Mouse (Mus musculus): ENCODE results near the gene Usp47. TPM values are rescaled to one million over a fixed set of nuclear protein-coding genes. Genes with fewer than 3 reads are reported as not detected.

Gene Usp47
- polyA plus RNA-seq, 1 experiment from 2014 or later = 96.7 TPM

GRCm38 (mm10) chr7:112010976-112011375 is 12.3 kb upstream of the Usp47 start:
- Histone ChIP-seq H3K9ac (no peak overlapping the region), H3K4me3 (no peak overlapping the region), H3K27ac (no peak overlapping the region), H3K4me2 (replicated peaks) (no peak overlapping the region), H3K27me3 (no peaks in the 10 kb centered on the region), H3K9me3 (no peaks in the 10 kb centered on the region), H3K4me1 (no peaks in the 10 kb centered on the region), H3K36me3 (no peaks in the 10 kb centered on the region)
- WGBS = 70% methylated on average over 4 of the region's 4 CpGs
- no peak for ATAC-seq (ENCODE audit: insufficient number of reproducible peaks, insufficient read depth, low FRiP score, low TSS enrichment)

- Histone ChIP-seq H3K36me3 (no peaks in the 10 kb centered on the region), H3K27ac (no peak overlapping the region), H3K4me3 (no peak overlapping the region), H3K9me3 (no peaks in the 10 kb centered on the region), H3K9ac (no peak overlapping the region), H3K4me2 (replicated peaks) (no peak overlapping the region), H3K4me1 (no peaks in the 10 kb centered on the region), H3K27me3 (no peaks in the 10 kb centered on the region)
- no peak for ATAC-seq (ENCODE audit: insufficient number of reproducible peaks, insufficient read depth, low FRiP score, low TSS enrichment)
- WGBS = 67% methylated on average over 5 of the region's 5 CpGs
These were observed 11.2 kb upstream of the Usp47 start for GRCm38 (mm10) chr7:112012102-112012501.

- 78% methylated on average over 6 of the region's 6 CpGs for WGBS
- no peaks in the 10 kb centered on the region for H3K9me3 ChIP-seq
These were observed 10.6 kb upstream of the Usp47 start for GRCm38 (mm10) chr7:112012621-112013177.

GRCm38 (mm10) chr7:112014148-112014547 is 9.2 kb upstream of the Usp47 start:
- Histone ChIP-seq H3K9me3 (no peaks in the 10 kb centered on the region), H3K36me3 (no peaks in the 10 kb centered on the region), H3K4me2 (replicated peaks) (no peak overlapping the region), H3K27me3 (no peaks in the 10 kb centered on the region), H3K4me1 (no peaks in the 10 kb centered on the region), H3K9ac (no peak overlapping the region), H3K27ac (no peak overlapping the region), H3K4me3 (no peak overlapping the region)
- ATAC-seq (ENCODE audit: insufficient number of reproducible peaks, insufficient read depth, low FRiP score, low TSS enrichment) = no peak
- WGBS = 67% methylated on average over 2 of the region's 2 CpGs

More at GRCm38 (mm10) chr7:112012621-112013177, 10.6 kb upstream of the Usp47 start:
- Histone ChIP-seq H3K4me1 (no peaks in the 10 kb centered on the region), H3K27me3 (no peaks in the 10 kb centered on the region), H3K4me3 (no peak overlapping the region), H3K9ac (no peak overlapping the region), H3K36me3 (no peaks in the 10 kb centered on the region), H3K27ac (no peak overlapping the region), H3K4me2 (replicated peaks) (no peak overlapping the region)
- no peak for ATAC-seq (ENCODE audit: insufficient number of reproducible peaks, insufficient read depth, low FRiP score, low TSS enrichment)

GRCm38 (mm10) chr7:112022506-112023149 is 676 bp upstream of the Usp47 start:
- ATAC-seq (ENCODE audit: insufficient number of reproducible peaks, insufficient read depth, low FRiP score, low TSS enrichment) = peak; percentile 47
- WGBS = 16% methylated on average over 17 of the region's 17 CpGs
- H3K9ac ChIP-seq = peak overlapping the region; percentile 98

GRCm38 (mm10) chr7:112023601-112024445 is 519 bp downstream of the Usp47 start:
- Histone ChIP-seq H3K27ac (peak overlapping the region; percentile 99), H3K4me3 (peak overlapping the region; percentile 95), H3K4me1 (peaks cover 21% of the 10 kb centered on the region), H3K27me3 (no peaks in the 10 kb centered on the region), H3K9ac (peak overlapping the region; percentile 98), H3K4me2 (replicated peaks) (peak overlapping the region; percentile 63), H3K36me3 (no peaks in the 10 kb centered on the region), H3K9me3 (no peaks in the 10 kb centered on the region)
- ATAC-seq (ENCODE audit: insufficient number of reproducible peaks, insufficient read depth, low FRiP score, low TSS enrichment) = peak; percentile 70
- WGBS = under 1% methylated on average over 58 of the region's 58 CpGs

More at GRCm38 (mm10) chr7:112022506-112023149, 676 bp upstream of the Usp47 start:
- no peaks in the 10 kb centered on the region for H3K36me3 ChIP-seq
- H3K27me3 ChIP-seq = no peaks in the 10 kb centered on the region
- no peaks in the 10 kb centered on the region for H3K9me3 ChIP-seq
- H3K4me3 ChIP-seq = peak overlapping the region; percentile 95
- peak overlapping the region; percentile 63 for H3K4me2 ChIP-seq (replicated peaks)
- H3K27ac ChIP-seq = peak overlapping the region; percentile 99
- peaks cover 21% of the 10 kb centered on the region for H3K4me1 ChIP-seq

- ATAC-seq (ENCODE audit: insufficient number of reproducible peaks, insufficient read depth, low FRiP score, low TSS enrichment) = no peak
- 30% methylated on average over 7 of the region's 7 CpGs for WGBS
- Histone ChIP-seq H3K27ac (peak overlapping the region; percentile 99), H3K4me3 (peak overlapping the region; percentile 95), H3K4me1 (peaks cover 21% of the 10 kb centered on the region), H3K27me3 (no peaks in the 10 kb centered on the region), H3K9ac (peak overlapping the region; percentile 98), H3K4me2 (replicated peaks) (peak overlapping the region; percentile 63), H3K9me3 (no peaks in the 10 kb centered on the region), H3K36me3 (no peaks in the 10 kb centered on the region)
These were observed 1.1 kb downstream of the Usp47 start for GRCm38 (mm10) chr7:112024446-112024730.

- Histone ChIP-seq H3K27me3 (no peaks in the 10 kb centered on the region), H3K36me3 (no peaks in the 10 kb centered on the region), H3K27ac (no peak overlapping the region), H3K9me3 (no peaks in the 10 kb centered on the region), H3K4me3 (peak overlapping the region; percentile 95), H3K4me2 (replicated peaks) (peak overlapping the region; percentile 63), H3K4me1 (peaks cover 21% of the 10 kb centered on the region), H3K9ac (peak overlapping the region; percentile 98; the same call in 1 of the 2 replicates)
- ATAC-seq (ENCODE audit: insufficient number of reproducible peaks, insufficient read depth, low FRiP score, low TSS enrichment) = no peak
- WGBS = 16% methylated on average over 5 of the region's 5 CpGs
These were observed 1.6 kb downstream of the Usp47 start for GRCm38 (mm10) chr7:112024856-112025255.

- Histone ChIP-seq H3K4me3 (no peak overlapping the region), H3K9ac (no peak overlapping the region), H3K4me2 (replicated peaks) (no peak overlapping the region), H3K36me3 (no peaks in the 10 kb centered on the region), H3K9me3 (no peaks in the 10 kb centered on the region), H3K27ac (no peak overlapping the region), H3K4me1 (peaks cover 12% of the 10 kb centered on the region), H3K27me3 (no peaks in the 10 kb centered on the region)
- 88% methylated on average over 1 of the region's 1 CpGs for WGBS
- no peak for ATAC-seq (ENCODE audit: insufficient number of reproducible peaks, insufficient read depth, low FRiP score, low TSS enrichment)
These were observed 7.3 kb downstream of the Usp47 start for GRCm38 (mm10) chr7:112030594-112030993.

- no peak for ATAC-seq (ENCODE audit: insufficient number of reproducible peaks, insufficient read depth, low FRiP score, low TSS enrichment)
- Histone ChIP-seq H3K4me2 (replicated peaks) (no peak overlapping the region), H3K27ac (0 out of 2 replicates have a peak overlapping the region, but pooled peaks have one; percentile 23), H3K9me3 (no peaks in the 10 kb centered on the region), H3K36me3 (no peaks in the 10 kb centered on the region), H3K4me3 (no peak overlapping the region), H3K27me3 (no peaks in the 10 kb centered on the region), H3K4me1 (0 out of 2 replicates have a peak, but pooled peaks cover 3% of the 10 kb centered on the region), H3K9ac (no peak overlapping the region)
- WGBS = 40% methylated on average over 2 of the region's 2 CpGs
These were observed 12.5 kb downstream of the Usp47 start for GRCm38 (mm10) chr7:112035804-112036203.

GRCm38 (mm10) chr7:112036636-112037035 is 13.3 kb downstream of the Usp47 start:
- 86% methylated on average over 1 of the region's 1 CpGs for WGBS
- Histone ChIP-seq H3K27me3 (no peaks in the 10 kb centered on the region), H3K9me3 (no peaks in the 10 kb centered on the region), H3K27ac (no peak overlapping the region), H3K36me3 (no peaks in the 10 kb centered on the region), H3K4me3 (no peak overlapping the region), H3K9ac (no peak overlapping the region), H3K4me1 (0 out of 2 replicates have a peak, but pooled peaks cover 3% of the 10 kb centered on the region), H3K4me2 (replicated peaks) (no peak overlapping the region)
- ATAC-seq (ENCODE audit: insufficient number of reproducible peaks, insufficient read depth, low FRiP score, low TSS enrichment) = no peak

GRCm38 (mm10) chr7:112040271-112040670 is 17.0 kb downstream of the Usp47 start:
- H3K36me3 ChIP-seq = no peaks in the 10 kb centered on the region
- no peak overlapping the region for H3K27ac ChIP-seq
- no peak overlapping the region for H3K9ac ChIP-seq
- 0 out of 2 replicates have a peak, but pooled peaks cover 3% of the 10 kb centered on the region for H3K4me1 ChIP-seq
- H3K9me3 ChIP-seq = no peaks in the 10 kb centered on the region
- H3K27me3 ChIP-seq = no peaks in the 10 kb centered on the region
- ATAC-seq (ENCODE audit: insufficient number of reproducible peaks, insufficient read depth, low FRiP score, low TSS enrichment) = no peak
- H3K4me2 ChIP-seq (replicated peaks) = no peak overlapping the region
- no peak overlapping the region for H3K4me3 ChIP-seq

All from embryonic facial prominence, embryonic 12.5 days (tissue).